Mouse (Mus musculus) kidney, embryonic 14.5 days (tissue): ENCODE measurements at regions not wholly inside any gene's neighbourhood (a gene's known extent, or its start where the extent isn't known, plus 50 kb on each side); places are given as distances from the start of the nearest gene placed in this dataset.

ENCODE experiments used
- ATAC-seq: fragments of 200-750 bp; cut with Nextera tagmentation; 2 replicates; pipeline ENCODE4 v1.8.0; 2017; ENCODE audit warnings: moderate number of reproducible peaks, mild to moderate bottlenecking, moderate TSS enrichment, moderate library complexity; ENCODE audit not compliant: low FRiP score, low TSS enrichment
- H3K27ac ChIP-seq: fragments of 300-500 bp; sonication (generic); 2 replicates; pipeline ENCODE4 v1.5.1; 2014; ENCODE audit warnings: low read depth, mild to moderate bottlenecking, low read length, moderate library complexity, mixed read lengths
- H3K27me3 ChIP-seq: fragments of 300-500 bp; sonication (generic); 2 replicates; pipeline ENCODE4 v1.6.1; 2014; ENCODE audit warnings: mild to moderate bottlenecking, low read length; ENCODE audit not compliant: control insufficient read depth, insufficient read depth
- H3K36me3 ChIP-seq: fragments of 300-500 bp; sonication (generic); 2 replicates; pipeline ENCODE4 v1.6.1; 2014; ENCODE audit warnings: low read length, mixed read lengths; ENCODE audit not compliant: control insufficient read depth, insufficient read depth
- H3K4me1 ChIP-seq: fragments of 300-500 bp; sonication (generic); 2 replicates; pipeline ENCODE4 v1.6.1; 2014; ENCODE audit warnings: low read length, mixed read lengths; ENCODE audit not compliant: control insufficient read depth, insufficient read depth
- H3K4me2 ChIP-seq: fragments of 300-500 bp; sonication (generic); replicated peaks from 2 replicates; pipeline ENCODE4 v1.6.1; 2014; ENCODE audit warnings: low read depth, mild to moderate bottlenecking, low read length
- H3K4me3 ChIP-seq: fragments of 300-500 bp; sonication (generic); 2 replicates; pipeline ENCODE4 v1.5.1; 2014; ENCODE audit warnings: mild to moderate bottlenecking, low read length
- H3K9ac ChIP-seq: fragments of 300-500 bp; sonication (generic); 2 replicates; pipeline ENCODE4 v1.6.1; 2014; ENCODE audit warnings: low read depth, mild to moderate bottlenecking, low read length, moderate library complexity
- H3K9me3 ChIP-seq: fragments of 300-500 bp; sonication (generic); 2 replicates; pipeline ENCODE4 v1.6.1; 2016; ENCODE audit warnings: low read length; ENCODE audit not compliant: control insufficient read depth
- WGBS: fragments of 180-500 bp; shearing (Covaris S2); extraction: QIAGEN DNeasy Blood & Tissue Kit; methylation state at CpG from one replicate; pipeline ENCODE4 v1.1.7; 2014; 5-methylcytosine and 5-hydroxymethylcytosine counted together

GRCm38 (mm10) chr6:95006485-95006884 lies 110.6 kb upstream of the Kbtbd8 start:
- no peak overlapping the region for H3K4me2 ChIP-seq
- H3K27me3 ChIP-seq: no peaks in the 10 kb centered on the region
- H3K9ac ChIP-seq: no peak overlapping the region
- no peak for ATAC-seq
- H3K36me3 ChIP-seq: no peaks in the 10 kb centered on the region
- H3K9me3 ChIP-seq: no peaks in the 10 kb centered on the region
- WGBS: 78% methylated on average over 2 of the region's 2 CpGs
- H3K4me3 ChIP-seq: no peak overlapping the region
- no peak overlapping the region for H3K27ac ChIP-seq
- no peaks in the 10 kb centered on the region for H3K4me1 ChIP-seq

- 28% methylated on average over 3 of the region's 3 CpGs for WGBS
Observed at GRCm38 (mm10) chr6:95003716-95004115, 113.3 kb upstream of the Kbtbd8 start.

GRCm38 (mm10) chr6:94999562-94999961 lies 117.5 kb upstream of the Kbtbd8 start:
- no peaks in the 10 kb centered on the region for H3K27me3 ChIP-seq
- H3K9ac ChIP-seq: no peak overlapping the region
- no peaks in the 10 kb centered on the region for H3K4me1 ChIP-seq
- WGBS: 52% methylated on average over 4 of the region's 4 CpGs
- no peak overlapping the region for H3K4me3 ChIP-seq
- no peak overlapping the region for H3K4me2 ChIP-seq
- H3K9me3 ChIP-seq: no peaks in the 10 kb centered on the region
- no peak overlapping the region for H3K27ac ChIP-seq
- no peaks in the 10 kb centered on the region for H3K36me3 ChIP-seq
- ATAC-seq: no peak

More at GRCm38 (mm10) chr6:95003716-95004115, 113.3 kb upstream of the Kbtbd8 start:
- H3K36me3 ChIP-seq: no peaks in the 10 kb centered on the region
- H3K27ac ChIP-seq: no peak overlapping the region
- H3K27me3 ChIP-seq: no peaks in the 10 kb centered on the region
- H3K9ac ChIP-seq: no peak overlapping the region
- H3K4me3 ChIP-seq: no peak overlapping the region
- no peaks in the 10 kb centered on the region for H3K9me3 ChIP-seq
- no peak overlapping the region for H3K4me2 ChIP-seq
- no peaks in the 10 kb centered on the region for H3K4me1 ChIP-seq
- no peak for ATAC-seq

- no peak overlapping the region for H3K4me2 ChIP-seq
- no peaks in the 10 kb centered on the region for H3K27me3 ChIP-seq
- no peak overlapping the region for H3K9ac ChIP-seq
- no peaks in the 10 kb centered on the region for H3K9me3 ChIP-seq
- H3K4me3 ChIP-seq: no peak overlapping the region
- WGBS: 30% methylated on average over 6 of the region's 6 CpGs
- H3K4me1 ChIP-seq: no peaks in the 10 kb centered on the region
- no peak for ATAC-seq
- H3K36me3 ChIP-seq: no peaks in the 10 kb centered on the region
- no peak overlapping the region for H3K27ac ChIP-seq
Observed at GRCm38 (mm10) chr6:94999002-94999401, 118.0 kb upstream of the Kbtbd8 start.

- Histone ChIP-seq H3K36me3 (no peaks in the 10 kb centered on the region), H3K27ac (no peak overlapping the region), H3K4me3 (no peak overlapping the region), H3K4me2 (no peak overlapping the region), H3K27me3 (no peaks in the 10 kb centered on the region), H3K9me3 (no peaks in the 10 kb centered on the region), H3K4me1 (no peaks in the 10 kb centered on the region), H3K9ac (no peak overlapping the region)
- 73% methylated on average over 2 of the region's 2 CpGs for WGBS
- no peak for ATAC-seq
Observed at GRCm38 (mm10) chr6:94998371-94998770, 118.7 kb upstream of the Kbtbd8 start.

- H3K27ac ChIP-seq: no peak overlapping the region
- H3K9me3 ChIP-seq: no peaks in the 10 kb centered on the region
- no peaks in the 10 kb centered on the region for H3K36me3 ChIP-seq
- no peak for ATAC-seq
- H3K4me2 ChIP-seq: no peak overlapping the region
- no peak overlapping the region for H3K4me3 ChIP-seq
- no peak overlapping the region for H3K9ac ChIP-seq
- H3K4me1 ChIP-seq: no peaks in the 10 kb centered on the region
- WGBS: 98% methylated on average over 1 of the region's 1 CpGs
- no peaks in the 10 kb centered on the region for H3K27me3 ChIP-seq
Observed at GRCm38 (mm10) chr6:94994376-94994775, 122.7 kb upstream of the Kbtbd8 start.

GRCm38 (mm10) chr6:94987427-94987826 lies 129.6 kb upstream of the Kbtbd8 start:
- no peaks in the 10 kb centered on the region for H3K4me1 ChIP-seq
- no peak overlapping the region for H3K4me2 ChIP-seq
- H3K27me3 ChIP-seq: no peaks in the 10 kb centered on the region
- H3K27ac ChIP-seq: no peak overlapping the region
- H3K9me3 ChIP-seq: no peaks in the 10 kb centered on the region
- no peak overlapping the region for H3K9ac ChIP-seq
- no peak overlapping the region for H3K4me3 ChIP-seq
- WGBS: 63% methylated on average over 5 of the region's 5 CpGs
- ATAC-seq: no peak
- no peaks in the 10 kb centered on the region for H3K36me3 ChIP-seq

- Histone ChIP-seq H3K9ac (no peak overlapping the region), H3K4me2 (no peak overlapping the region), H3K27me3 (no peaks in the 10 kb centered on the region), H3K4me3 (no peak overlapping the region), H3K36me3 (no peaks in the 10 kb centered on the region), H3K4me1 (no peaks in the 10 kb centered on the region), H3K9me3 (no peaks in the 10 kb centered on the region), H3K27ac (no peak overlapping the region)
- peak; percentile 66; the same call in 1 of the 2 replicates for ATAC-seq
- WGBS: 20% methylated on average over 4 of the region's 4 CpGs
Observed at GRCm38 (mm10) chr6:94986346-94986745, 130.7 kb upstream of the Kbtbd8 start.

GRCm38 (mm10) chr6:94984411-94984895 lies 132.6 kb upstream of the Kbtbd8 start:
- no peaks in the 10 kb centered on the region for H3K9me3 ChIP-seq
- no peak overlapping the region for H3K9ac ChIP-seq
- H3K4me3 ChIP-seq: no peak overlapping the region
- no peak for ATAC-seq
- 82% methylated on average over 3 of the region's 3 CpGs for WGBS
- H3K27ac ChIP-seq: no peak overlapping the region
- H3K4me2 ChIP-seq: no peak overlapping the region
- H3K36me3 ChIP-seq: no peaks in the 10 kb centered on the region
- no peaks in the 10 kb centered on the region for H3K4me1 ChIP-seq
- H3K27me3 ChIP-seq: no peaks in the 10 kb centered on the region
